Mouse (Mus musculus): ENCODE data around the gene Lingo1. TPM values are rescaled to one million over a fixed set of nuclear protein-coding genes. Genes with fewer than 3 reads are reported as not detected.

Gene Lingo1
- polyA plus RNA-seq, 1 experiment = 0.37 TPM

DNA sequence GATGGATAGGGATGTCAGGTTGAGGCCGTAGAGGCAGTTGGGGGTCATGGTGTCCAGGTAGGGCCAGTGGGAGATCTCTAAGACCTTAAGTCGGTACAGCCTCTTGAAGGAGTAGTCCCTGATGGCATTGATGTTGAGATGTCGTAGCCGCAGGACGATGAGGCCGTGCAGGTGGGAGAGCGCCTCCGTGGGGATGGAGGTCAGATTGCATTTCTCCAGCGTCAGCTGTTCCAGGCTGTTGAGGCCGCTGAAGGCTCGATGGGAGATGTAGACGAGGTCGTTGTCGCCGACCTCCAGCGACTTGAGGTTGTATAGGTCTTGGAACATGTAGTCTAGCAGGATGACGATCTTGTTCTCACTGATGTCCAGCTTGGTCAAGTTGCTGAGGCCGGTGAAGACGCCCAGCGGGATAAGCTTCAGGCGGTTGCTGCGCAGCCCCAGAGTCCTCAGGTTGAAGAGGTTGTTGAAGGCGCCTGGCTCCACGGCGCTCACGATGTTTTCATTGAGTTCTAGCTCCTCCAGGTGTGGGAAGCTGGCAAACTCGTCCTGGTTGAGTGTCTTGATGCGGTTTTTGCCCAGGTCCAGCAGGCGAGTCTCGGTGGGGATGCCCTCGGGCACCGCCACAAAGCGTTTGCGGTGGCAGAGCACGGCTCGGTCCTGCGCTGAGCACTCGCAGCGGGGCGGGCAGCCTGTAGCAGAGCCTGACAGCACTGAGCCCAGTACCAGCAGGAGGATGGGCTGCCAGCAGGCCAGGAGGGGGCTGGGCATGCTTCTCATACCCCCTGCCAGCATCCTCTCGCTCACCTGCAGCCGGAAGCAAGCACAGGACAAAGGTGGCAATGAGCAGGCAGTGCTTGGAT is 175.5 kb downstream of the Lingo1 start:
- H3K4me3 ChIP-seq (ENCODE audit: insufficient read depth, poor library complexity, severe bottlenecking) = no peak overlapping the region
- TF ChIP-seq CTCF (IDR thresholded peaks at IDR 0.05; ENCODE audit: control insufficient read depth, insufficient read depth, insufficient read length) = no peak
- TF ChIP-seq FOSL1 (IDR thresholded peaks at IDR 0.05; ENCODE audit: insufficient read depth, low read length, poor library complexity, severe bottlenecking) = no peak
- TF ChIP-seq USF1 (IDR thresholded peaks at IDR 0.05; ENCODE audit: low read depth) = no peak
- no peak for TF ChIP-seq CEBPB (IDR thresholded peaks at IDR 0.05; ENCODE audit: low read depth)
- no peak for TF ChIP-seq MYOD1 (IDR thresholded peaks at IDR 0.05; ENCODE audit: control insufficient read depth, insufficient read length, low read depth)
- TF ChIP-seq MAX (IDR thresholded peaks at IDR 0.05) = no peak
- no peak for TF ChIP-seq MYOG (IDR thresholded peaks at IDR 0.05; ENCODE audit: control insufficient read depth, extremely low read depth, insufficient read length)
- peaks cover 4% of the 10 kb centered on the region for H3K27me3 ChIP-seq (ENCODE audit: control insufficient read depth, insufficient read depth, insufficient read length)
- no peaks in the 10 kb centered on the region for H3K79me2 ChIP-seq (ENCODE audit: control insufficient read depth, insufficient read depth)
- H3ac ChIP-seq (ENCODE audit: control insufficient read depth, insufficient read length, low read depth) = no peak overlapping the region
- H3K79me3 ChIP-seq (ENCODE audit: low read depth) = no peaks in the 10 kb centered on the region
- H3K36me3 ChIP-seq (ENCODE audit: control insufficient read depth, insufficient read depth) = no peaks in the 10 kb centered on the region

DNA sequence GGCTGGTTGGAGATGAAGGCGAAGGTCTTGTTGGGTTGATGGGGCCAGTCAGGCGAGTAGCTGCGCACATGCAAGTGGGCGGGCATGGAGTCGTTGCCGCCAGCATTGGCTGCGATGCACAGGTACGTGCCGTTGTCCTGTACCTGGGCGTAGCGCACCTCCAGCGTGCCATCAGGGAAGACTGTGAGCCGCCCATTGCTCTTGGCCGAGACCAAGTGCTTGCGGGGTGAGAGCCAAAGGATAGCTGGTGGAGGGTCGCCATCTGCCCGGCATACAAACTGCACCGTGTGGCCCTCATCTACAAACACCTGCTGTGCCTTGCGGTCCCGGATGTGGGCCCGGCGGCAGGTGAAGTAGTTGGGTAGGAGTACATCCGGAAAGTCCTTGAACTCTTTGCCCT is 176.6 kb downstream of the Lingo1 start:
- Histone ChIP-seq H3ac (ENCODE audit: control insufficient read depth, insufficient read length, low read depth) (no peak overlapping the region), H3K79me2 (ENCODE audit: control insufficient read depth, insufficient read depth) (no peaks in the 10 kb centered on the region), H3K4me3 (ENCODE audit: insufficient read depth, poor library complexity, severe bottlenecking) (no peak overlapping the region), H3K36me3 (ENCODE audit: control insufficient read depth, insufficient read depth) (no peaks in the 10 kb centered on the region), H3K27me3 (ENCODE audit: control insufficient read depth, insufficient read depth, insufficient read length) (peaks cover 5% of the 10 kb centered on the region), H3K79me3 (ENCODE audit: low read depth) (no peaks in the 10 kb centered on the region)
- TF ChIP-seq CTCF (IDR thresholded peaks at IDR 0.05; ENCODE audit: control insufficient read depth, insufficient read depth, insufficient read length) (no peak), MYOD1 (IDR thresholded peaks at IDR 0.05; ENCODE audit: control insufficient read depth, insufficient read length, low read depth) (no peak), FOSL1 (IDR thresholded peaks at IDR 0.05; ENCODE audit: insufficient read depth, low read length, poor library complexity, severe bottlenecking) (no peak), MAX (IDR thresholded peaks at IDR 0.05) (no peak), CEBPB (IDR thresholded peaks at IDR 0.05; ENCODE audit: low read depth) (no peak), USF1 (IDR thresholded peaks at IDR 0.05; ENCODE audit: low read depth) (no peak), MYOG (IDR thresholded peaks at IDR 0.05; ENCODE audit: control insufficient read depth, extremely low read depth, insufficient read length) (no peak)

GRCm38 (mm10) chr9:56618660-56619059 is 177.6 kb downstream of the Lingo1 start:
- H3K4me3 ChIP-seq (ENCODE audit: insufficient read depth, poor library complexity, severe bottlenecking) = no peak overlapping the region
- no peak for TF ChIP-seq MAX (IDR thresholded peaks at IDR 0.05)
- TF ChIP-seq MYOD1 (IDR thresholded peaks at IDR 0.05; ENCODE audit: control insufficient read depth, insufficient read length, low read depth) = no peak
- TF ChIP-seq CTCF (IDR thresholded peaks at IDR 0.05; ENCODE audit: control insufficient read depth, insufficient read depth, insufficient read length) = no peak
- no peak for TF ChIP-seq USF1 (IDR thresholded peaks at IDR 0.05; ENCODE audit: low read depth)
- no peak for TF ChIP-seq CEBPB (IDR thresholded peaks at IDR 0.05; ENCODE audit: low read depth)
- no peak for TF ChIP-seq FOSL1 (IDR thresholded peaks at IDR 0.05; ENCODE audit: insufficient read depth, low read length, poor library complexity, severe bottlenecking)
- TF ChIP-seq MYOG (IDR thresholded peaks at IDR 0.05; ENCODE audit: control insufficient read depth, extremely low read depth, insufficient read length) = no peak
- no peaks in the 10 kb centered on the region for H3K79me2 ChIP-seq (ENCODE audit: control insufficient read depth, insufficient read depth)
- H3K36me3 ChIP-seq (ENCODE audit: control insufficient read depth, insufficient read depth) = no peaks in the 10 kb centered on the region
- no peaks in the 10 kb centered on the region for H3K79me3 ChIP-seq (ENCODE audit: low read depth)
- peaks cover 5% of the 10 kb centered on the region for H3K27me3 ChIP-seq (ENCODE audit: control insufficient read depth, insufficient read depth, insufficient read length)
- no peak overlapping the region for H3ac ChIP-seq (ENCODE audit: control insufficient read depth, insufficient read length, low read depth)

GRCm38 (mm10) chr9:56616061-56616460 is 180.2 kb downstream of the Lingo1 start:
- Histone ChIP-seq H3K27me3 (ENCODE audit: control insufficient read depth, insufficient read depth, insufficient read length) (peaks cover 5% of the 10 kb centered on the region), H3K36me3 (ENCODE audit: control insufficient read depth, insufficient read depth) (no peaks in the 10 kb centered on the region), H3K4me3 (ENCODE audit: insufficient read depth, poor library complexity, severe bottlenecking) (no peak overlapping the region), H3K79me3 (ENCODE audit: low read depth) (no peaks in the 10 kb centered on the region), H3ac (ENCODE audit: control insufficient read depth, insufficient read length, low read depth) (no peak overlapping the region), H3K79me2 (ENCODE audit: control insufficient read depth, insufficient read depth) (no peaks in the 10 kb centered on the region)
- TF ChIP-seq FOSL1 (IDR thresholded peaks at IDR 0.05; ENCODE audit: insufficient read depth, low read length, poor library complexity, severe bottlenecking) (no peak), USF1 (IDR thresholded peaks at IDR 0.05; ENCODE audit: low read depth) (no peak), CTCF (IDR thresholded peaks at IDR 0.05; ENCODE audit: control insufficient read depth, insufficient read depth, insufficient read length) (no peak), CEBPB (IDR thresholded peaks at IDR 0.05; ENCODE audit: low read depth) (no peak)

GRCm38 (mm10) chr9:56612798-56613183 is 183.5 kb downstream of the Lingo1 start:
- H3K36me3 ChIP-seq (ENCODE audit: control insufficient read depth, insufficient read depth) = no peaks in the 10 kb centered on the region
- no peaks in the 10 kb centered on the region for H3K79me2 ChIP-seq (ENCODE audit: control insufficient read depth, insufficient read depth)
- H3K27me3 ChIP-seq (ENCODE audit: control insufficient read depth, insufficient read depth, insufficient read length) = peaks cover 21% of the 10 kb centered on the region
- TF ChIP-seq USF1 (IDR thresholded peaks at IDR 0.05; ENCODE audit: low read depth) (no peak), MAX (IDR thresholded peaks at IDR 0.05) (no peak), MYOG (IDR thresholded peaks at IDR 0.05; ENCODE audit: control insufficient read depth, extremely low read depth, insufficient read length) (no peak), FOSL1 (IDR thresholded peaks at IDR 0.05; ENCODE audit: insufficient read depth, low read length, poor library complexity, severe bottlenecking) (no peak), CTCF (IDR thresholded peaks at IDR 0.05; ENCODE audit: control insufficient read depth, insufficient read depth, insufficient read length) (no peak), MYOD1 (IDR thresholded peaks at IDR 0.05; ENCODE audit: control insufficient read depth, insufficient read length, low read depth) (no peak), CEBPB (IDR thresholded peaks at IDR 0.05; ENCODE audit: low read depth) (no peak)
- no peaks in the 10 kb centered on the region for H3K79me3 ChIP-seq (ENCODE audit: low read depth)
- no peak overlapping the region for H3ac ChIP-seq (ENCODE audit: control insufficient read depth, insufficient read length, low read depth)
- H3K4me3 ChIP-seq (ENCODE audit: insufficient read depth, poor library complexity, severe bottlenecking) = no peak overlapping the region

Measured in C2C12 (cell line).